Mouse (Mus musculus) forebrain, embryonic 10.5 days (tissue): ENCODE measurements around the gene Tmem213. TPM values are rescaled to one million over a fixed set of nuclear protein-coding genes. Genes with fewer than 3 reads are reported as not detected.

Source experiments
- DNase-seq: peaks from one replicate; pipeline ENCODE4 v3.0.0-alpha.2; 2017; ENCODE audit warnings: low spot score; ENCODE audit errors: extremely low spot score
- H3K27ac ChIP-seq: fragments of 300-500 bp; sonication (generic); 2 replicates; pipeline ENCODE4 v1.5.1; 2016; ENCODE audit warnings: mild to moderate bottlenecking
- H3K27me3 ChIP-seq: fragments of 300-500 bp; sonication (generic); 2 replicates; pipeline ENCODE4 v1.6.1; 2016; ENCODE audit warnings: mild to moderate bottlenecking; ENCODE audit not compliant: poor library complexity, severe bottlenecking
- H3K36me3 ChIP-seq: fragments of 300-500 bp; sonication (generic); replicated peaks from 2 replicates; pipeline ENCODE4 v1.6.1; 2016; ENCODE audit warnings: mild to moderate bottlenecking, moderate library complexity
- H3K4me1 ChIP-seq: fragments of 300-500 bp; sonication (generic); 2 replicates; pipeline ENCODE4 v1.6.1; 2016
- H3K4me3 ChIP-seq: fragments of 300-500 bp; sonication (generic); 2 replicates; pipeline ENCODE4 v1.5.1; 2016; ENCODE audit warnings: mild to moderate bottlenecking, moderate library complexity
- H3K9me3 ChIP-seq: fragments of 300-500 bp; sonication (generic); 2 replicates; pipeline ENCODE4 v1.6.1; 2016; ENCODE audit warnings: mild to moderate bottlenecking, moderate library complexity
- whole genome bisulfite sequencing: fragments of 180-500 bp; shearing (Covaris S2); methylation state at CpG from one replicate; pipeline ENCODE4 v1.1.7; 2016; 5-methylcytosine and 5-hydroxymethylcytosine counted together
- polyA plus RNA-seq: library from polyadenylated mRNA; unstranded; fragments of >200 nt; fragmentation: Nextera tagmentation; extraction: Ambion mirVana; gene quantifications from 2 replicates; pipeline ENCODE4 v1.2.1, GENCODE M21; 2016

The Tmem213 gene
- polyA plus RNA-seq, 1 experiment from 2014 or later, result not detected

DNA sequence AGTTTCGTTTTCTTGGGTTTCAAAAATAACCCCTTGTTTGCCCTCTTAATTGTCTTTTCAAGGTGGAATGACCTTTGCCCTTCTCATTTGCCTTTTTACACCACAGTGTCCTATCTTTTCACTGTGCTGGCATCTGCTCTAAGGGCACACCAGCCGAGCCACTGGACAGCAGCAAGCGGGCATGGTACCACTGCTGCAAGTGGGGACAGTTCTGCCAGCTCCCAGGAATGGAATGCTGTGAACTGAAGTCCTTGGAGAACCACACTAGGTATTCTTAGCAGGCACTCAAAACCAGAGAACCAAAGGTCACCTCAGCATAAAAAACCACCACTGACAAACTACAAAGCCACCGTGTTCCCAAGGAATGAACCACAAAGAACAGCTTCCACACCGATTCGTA lies 13.7 kb downstream of the Tmem213 start:
- Histone ChIP-seq H3K4me1 (peaks cover 13% of the 10 kb centered on the region), H3K27ac (no peak overlapping the region), H3K4me3 (no peak overlapping the region), H3K36me3 (peaks cover 35% of the 10 kb centered on the region), H3K27me3 (no peaks in the 10 kb centered on the region), H3K9me3 (no peaks in the 10 kb centered on the region)
- no peak for DNase-seq
- 76% methylated on average over 6 of the region's 6 CpGs for WGBS

DNA sequence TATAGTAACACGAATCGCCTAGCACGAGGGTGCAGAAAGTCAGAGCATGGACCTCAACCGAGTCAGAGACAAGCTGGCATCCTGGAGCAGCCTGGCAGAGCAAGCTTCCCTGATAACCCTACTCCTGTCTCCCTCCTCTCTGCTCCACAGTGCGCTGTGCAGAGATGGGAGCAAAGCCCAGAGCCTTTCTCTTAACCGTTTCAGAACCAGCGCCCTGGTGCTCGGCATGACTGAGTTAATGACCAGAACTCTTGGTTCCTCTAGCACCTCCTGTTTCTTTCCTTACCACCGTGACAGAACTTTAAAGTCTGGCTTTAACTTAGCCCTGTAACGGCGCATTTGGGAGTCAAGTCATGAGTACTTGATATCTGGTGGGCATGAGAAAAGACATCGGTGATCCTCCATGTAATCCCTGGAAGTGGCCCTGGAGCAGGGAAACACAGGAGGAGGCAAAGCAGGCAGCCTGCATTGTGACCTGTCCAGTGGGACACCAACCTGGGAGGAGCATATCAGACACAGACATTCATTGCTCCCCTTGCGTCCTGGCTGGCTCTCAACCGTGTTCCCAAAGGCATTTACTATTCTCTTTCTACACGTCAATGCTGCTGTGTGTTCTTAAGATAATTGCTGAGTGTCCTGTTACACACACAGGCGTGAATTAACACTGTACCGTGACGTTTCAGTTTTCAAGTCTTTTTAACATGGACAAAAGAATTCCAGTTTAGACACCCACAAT lies 14.6 kb downstream of the Tmem213 start:
- 82% methylated on average over 18 of the region's 18 CpGs for WGBS
- H3K27me3 ChIP-seq, result no peaks in the 10 kb centered on the region
- no peak overlapping the region for H3K27ac ChIP-seq
- peaks cover 43% of the 10 kb centered on the region for H3K36me3 ChIP-seq
- peaks cover 13% of the 10 kb centered on the region for H3K4me1 ChIP-seq
- H3K4me3 ChIP-seq, result no peak overlapping the region
- no peak for DNase-seq
- no peaks in the 10 kb centered on the region for H3K9me3 ChIP-seq

DNA sequence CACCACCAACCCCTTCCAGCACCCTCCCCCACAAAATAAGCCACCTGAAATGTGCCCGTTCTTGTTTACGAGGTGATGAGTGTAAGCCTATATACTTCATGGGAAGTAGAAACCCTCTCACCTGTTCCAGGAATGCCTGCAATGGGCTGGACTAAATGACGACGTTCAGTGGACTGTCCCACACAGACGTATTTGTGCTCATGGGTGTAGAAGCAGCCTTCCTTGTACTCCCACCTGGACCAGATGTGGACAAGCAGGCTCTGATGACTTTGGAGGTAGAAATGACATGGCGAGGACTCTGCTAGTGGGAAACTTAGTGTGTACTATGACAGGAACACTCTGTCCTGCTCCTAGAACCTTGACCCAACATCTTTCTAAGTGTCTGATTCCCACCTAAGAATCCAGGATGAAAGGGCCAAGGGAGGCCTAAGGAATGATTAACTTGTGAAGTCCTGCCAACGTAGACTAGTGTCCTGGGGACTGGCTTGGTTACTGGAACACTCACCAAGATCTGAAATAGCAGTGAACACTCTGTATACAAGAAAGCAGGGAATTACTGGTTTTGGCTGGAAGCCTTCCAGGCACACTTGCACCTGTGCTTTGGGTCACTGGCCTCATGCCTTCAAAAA lies 15.3 kb downstream of the Tmem213 start, which contains the start of gene Atp6v0a4:
Atp6v0a4 (minus strand) TSS at position 380 of the 629 bp plus-strand sequence.
- Histone ChIP-seq H3K27me3 (no peaks in the 10 kb centered on the region), H3K27ac (no peak within 1 kb of the TSS), H3K9me3 (no peaks in the 10 kb centered on the region), H3K4me1 (peaks cover 13% of the 10 kb centered on the region), H3K4me3 (no peak within 1 kb of the TSS), H3K36me3 (peaks cover 47% of the 10 kb centered on the region)
- WGBS, result 87% methylated on average over 7 of the region's 7 CpGs
- DNase-seq, result no peak

DNA sequence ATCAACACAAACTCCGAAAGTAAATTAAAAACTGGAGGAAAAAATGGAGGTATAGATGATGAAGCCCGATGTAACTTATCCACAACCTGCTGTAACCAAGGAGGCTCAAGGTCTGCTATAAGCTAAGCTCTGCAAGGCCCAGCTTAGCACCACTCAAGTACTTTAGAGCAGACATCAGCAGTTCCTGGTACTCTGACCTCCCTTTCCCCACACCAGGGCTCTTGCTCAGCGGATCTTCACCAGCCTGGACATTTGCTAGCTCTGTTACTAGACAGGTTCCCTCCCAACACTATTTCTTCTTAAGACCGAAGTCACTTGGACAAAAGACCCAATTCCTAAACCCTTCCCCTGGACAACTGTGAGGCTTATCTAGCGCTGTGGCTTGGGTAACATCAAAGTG lies 15.8 kb downstream of the Tmem213 start:
- 93% methylated on average over 5 of the region's 5 CpGs for WGBS

DNA sequence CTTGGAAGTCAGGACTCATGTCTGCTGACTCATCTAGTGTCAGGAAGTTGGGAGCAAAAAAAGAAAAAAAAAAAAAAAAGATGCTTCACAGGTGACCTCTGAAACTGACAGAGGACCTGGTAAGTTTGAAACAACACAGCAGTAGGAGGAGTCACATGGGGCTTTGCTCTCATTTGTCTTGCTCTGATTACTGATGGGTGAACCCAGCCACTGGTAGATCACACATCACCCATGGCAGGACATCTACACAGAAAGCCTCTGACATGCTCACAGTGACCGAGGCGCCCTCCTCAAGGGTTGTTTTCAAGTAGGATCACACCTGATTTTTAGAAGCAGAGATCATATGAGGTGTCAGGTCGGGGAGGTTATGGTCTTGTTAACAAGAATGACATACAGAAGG lies 16.4 kb downstream of the Tmem213 start:
- no peak overlapping the region for H3K4me3 ChIP-seq
- H3K36me3 ChIP-seq, result peaks cover 59% of the 10 kb centered on the region
- peaks cover 13% of the 10 kb centered on the region for H3K4me1 ChIP-seq
- H3K9me3 ChIP-seq, result no peaks in the 10 kb centered on the region
- H3K27me3 ChIP-seq, result no peaks in the 10 kb centered on the region
- DNase-seq, result no peak
- WGBS, result 97% methylated on average over 3 of the region's 3 CpGs
- no peak overlapping the region for H3K27ac ChIP-seq

More for the DNA sequence above, 15.8 kb downstream of the Tmem213 start:
- no peaks in the 10 kb centered on the region for H3K9me3 ChIP-seq
- peaks cover 13% of the 10 kb centered on the region for H3K4me1 ChIP-seq
- H3K27me3 ChIP-seq, result no peaks in the 10 kb centered on the region
- peaks cover 53% of the 10 kb centered on the region for H3K36me3 ChIP-seq
- no peak overlapping the region for H3K27ac ChIP-seq
- no peak for DNase-seq
- H3K4me3 ChIP-seq, result no peak overlapping the region

DNA sequence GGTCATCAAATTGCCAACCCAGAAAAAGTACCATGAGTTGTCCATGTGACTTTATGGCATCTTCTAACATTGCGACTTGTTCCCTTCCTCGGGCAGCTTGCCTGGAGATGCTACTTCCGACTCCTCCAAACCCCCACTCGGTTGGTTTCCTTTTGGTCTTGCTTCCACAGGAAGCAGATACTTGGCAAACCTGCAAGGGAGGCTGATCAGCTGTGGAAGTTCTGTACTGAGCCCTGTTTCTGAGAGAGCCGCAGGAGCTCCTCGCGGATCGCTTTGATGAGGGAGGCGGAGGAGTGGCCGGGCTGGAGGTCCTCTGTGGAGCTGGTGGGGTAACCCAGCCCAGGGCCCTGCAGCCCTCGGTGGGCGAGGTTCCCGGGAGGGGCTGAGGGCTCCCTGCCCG lies 19.1 kb downstream of the Tmem213 start:
- H3K9me3 ChIP-seq, result no peaks in the 10 kb centered on the region
- 91% methylated on average over 14 of the region's 14 CpGs for WGBS
- no peaks in the 10 kb centered on the region for H3K27me3 ChIP-seq
- H3K36me3 ChIP-seq, result peaks cover 75% of the 10 kb centered on the region
- DNase-seq, result no peak
- H3K4me1 ChIP-seq, result peaks cover 6% of the 10 kb centered on the region; the same call in 1 of the 2 replicates
- no peak overlapping the region for H3K27ac ChIP-seq
- no peak overlapping the region for H3K4me3 ChIP-seq

DNA sequence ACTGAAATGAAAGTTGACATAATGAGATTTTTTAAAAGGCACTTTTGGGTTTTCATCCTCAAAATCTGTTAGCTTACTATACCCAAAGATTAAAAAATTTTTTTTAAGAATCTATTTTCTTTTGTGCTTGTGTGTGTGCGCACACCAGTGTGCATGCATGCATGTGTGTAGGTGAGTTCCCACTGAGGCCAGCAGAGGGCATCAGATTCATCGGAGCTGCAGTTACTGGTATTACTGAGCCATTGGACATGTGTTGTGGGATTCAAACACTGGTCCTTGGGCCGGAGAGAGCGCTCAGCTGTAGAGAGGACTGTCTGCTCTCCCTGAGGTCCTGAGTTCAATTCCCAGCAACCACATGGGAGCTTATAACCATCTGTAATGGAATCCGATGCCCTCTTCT lies 20.8 kb downstream of the Tmem213 start:
- Histone ChIP-seq H3K4me1 (no peaks in the 10 kb centered on the region), H3K36me3 (peaks cover 74% of the 10 kb centered on the region), H3K27ac (no peak overlapping the region), H3K9me3 (no peaks in the 10 kb centered on the region), H3K27me3 (no peaks in the 10 kb centered on the region), H3K4me3 (no peak overlapping the region)
- WGBS, result 97% methylated on average over 5 of the region's 5 CpGs
- no peak for DNase-seq

DNA sequence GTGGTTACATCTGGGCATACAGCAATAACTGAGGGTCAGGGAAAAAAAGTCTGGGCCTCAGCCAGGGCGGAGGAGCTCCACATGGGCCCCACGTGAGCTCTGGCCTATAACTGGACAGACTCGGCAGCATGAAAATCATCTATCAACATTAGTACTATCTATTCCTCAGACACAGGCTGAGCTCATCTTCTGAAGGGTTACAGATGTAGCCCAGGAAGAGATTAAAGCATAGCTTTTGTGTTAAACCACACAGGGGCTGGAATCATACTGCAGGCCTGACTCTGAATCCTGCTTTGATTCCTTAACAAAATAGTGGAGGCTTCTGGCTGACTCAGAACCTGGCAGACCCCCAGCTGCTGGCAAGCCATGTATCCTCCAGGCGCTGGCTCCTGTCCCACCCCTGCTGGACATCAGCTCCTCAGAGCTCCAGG lies 22.8 kb downstream of the Tmem213 start:
- 95% methylated on average over 4 of the region's 4 CpGs for WGBS
- H3K4me3 ChIP-seq, result no peak overlapping the region
- H3K36me3 ChIP-seq, result peaks cover 74% of the 10 kb centered on the region
- no peak for DNase-seq
- H3K4me1 ChIP-seq, result no peaks in the 10 kb centered on the region
- H3K9me3 ChIP-seq, result no peaks in the 10 kb centered on the region
- H3K27me3 ChIP-seq, result no peaks in the 10 kb centered on the region
- no peak overlapping the region for H3K27ac ChIP-seq

DNA sequence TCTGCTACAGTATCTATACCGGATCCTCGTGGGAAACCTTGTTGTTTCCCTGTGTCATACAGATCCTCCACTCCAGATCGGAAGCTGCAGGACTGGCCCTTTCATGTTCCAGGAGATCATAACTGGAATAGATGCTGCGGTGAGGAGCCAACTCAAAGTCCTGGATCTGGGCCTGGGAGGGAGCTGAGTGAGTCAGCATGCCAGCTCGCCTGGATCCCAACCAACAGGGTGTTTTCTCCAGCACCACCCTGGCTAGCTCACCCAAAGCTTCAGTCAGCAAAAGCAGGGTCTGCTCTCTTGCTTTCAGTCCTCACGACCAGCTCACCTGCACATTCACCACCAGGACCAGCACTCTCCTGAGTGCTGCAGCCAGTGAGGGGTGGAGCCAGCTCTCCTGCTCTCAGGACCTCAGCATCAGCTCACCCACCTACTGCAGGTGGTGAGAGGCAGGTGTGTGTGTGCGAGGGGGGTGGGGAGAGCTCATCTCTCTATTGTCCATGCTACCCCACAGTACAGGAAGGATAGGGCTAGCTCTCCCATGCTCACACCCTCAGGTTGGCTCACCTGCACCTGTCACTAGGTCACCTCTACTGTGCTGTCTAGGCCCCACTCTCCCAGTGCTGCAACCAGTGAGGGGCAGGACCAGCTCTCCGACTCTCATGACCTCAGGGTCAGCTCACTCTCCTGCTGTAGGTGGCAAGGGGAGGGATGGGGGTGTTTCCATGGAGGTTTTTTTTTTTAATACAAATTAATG lies 25.9 kb downstream of the Tmem213 start:
- H3K36me3 ChIP-seq, result peaks cover 67% of the 10 kb centered on the region
- H3K27me3 ChIP-seq, result no peaks in the 10 kb centered on the region
- H3K9me3 ChIP-seq, result no peaks in the 10 kb centered on the region
- no peaks in the 10 kb centered on the region for H3K4me1 ChIP-seq
- no peak overlapping the region for H3K4me3 ChIP-seq
- 86% methylated on average over 8 of the region's 8 CpGs for WGBS
- no peak overlapping the region for H3K27ac ChIP-seq
- no peak for DNase-seq

DNA sequence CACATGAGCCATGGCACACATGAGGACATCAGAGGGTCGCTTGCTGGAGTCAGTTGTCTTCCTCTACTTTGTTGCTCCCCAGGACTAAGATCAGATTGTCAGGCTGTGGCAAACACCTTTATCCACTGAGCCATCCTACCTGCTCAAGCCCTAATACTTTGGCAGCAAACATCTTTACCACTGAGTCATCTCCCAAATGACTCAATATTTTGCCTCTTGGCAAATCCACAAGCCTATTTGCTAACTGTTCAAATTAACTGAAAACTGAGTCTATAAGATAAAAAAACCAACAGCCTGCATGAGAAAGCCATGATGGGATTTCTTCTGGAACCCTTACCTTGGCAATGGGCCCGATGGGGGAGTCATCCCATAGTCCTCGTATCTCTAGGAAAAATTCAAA lies 30.0 kb downstream of the Tmem213 start:
- DNase-seq, result no peak
- Histone ChIP-seq H3K36me3 (peaks cover 68% of the 10 kb centered on the region), H3K9me3 (no peaks in the 10 kb centered on the region), H3K4me1 (no peaks in the 10 kb centered on the region), H3K27ac (no peak overlapping the region), H3K4me3 (no peak overlapping the region), H3K27me3 (no peaks in the 10 kb centered on the region)
- 88% methylated on average over 3 of the region's 3 CpGs for WGBS

DNA sequence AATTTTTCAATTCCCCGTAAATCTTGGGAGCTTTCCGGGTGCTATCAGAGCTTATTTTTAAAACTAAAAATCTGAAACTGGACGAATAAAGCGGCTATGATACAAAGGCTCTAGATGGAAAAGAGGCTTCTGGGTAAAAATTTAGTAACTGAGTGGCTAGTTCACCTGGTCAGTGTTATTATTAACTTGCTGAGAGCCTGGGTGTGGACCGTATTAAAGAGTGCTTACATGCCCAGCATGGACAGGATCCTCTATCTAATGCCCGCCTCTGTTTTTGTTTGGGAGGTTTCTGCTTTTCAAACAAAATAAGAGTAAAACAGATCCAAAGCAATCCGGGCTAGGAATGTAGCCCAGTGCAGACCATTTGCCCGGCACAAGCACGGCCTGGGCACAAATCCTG lies 31.3 kb downstream of the Tmem213 start:
- no peak overlapping the region for H3K4me3 ChIP-seq
- no peak for DNase-seq
- H3K4me1 ChIP-seq, result no peaks in the 10 kb centered on the region; the same call in 1 of the 2 replicates
- no peaks in the 10 kb centered on the region for H3K9me3 ChIP-seq
- WGBS, result 93% methylated on average over 9 of the region's 9 CpGs
- no peaks in the 10 kb centered on the region for H3K27me3 ChIP-seq
- H3K36me3 ChIP-seq, result peaks cover 67% of the 10 kb centered on the region
- H3K27ac ChIP-seq, result no peak overlapping the region

DNA sequence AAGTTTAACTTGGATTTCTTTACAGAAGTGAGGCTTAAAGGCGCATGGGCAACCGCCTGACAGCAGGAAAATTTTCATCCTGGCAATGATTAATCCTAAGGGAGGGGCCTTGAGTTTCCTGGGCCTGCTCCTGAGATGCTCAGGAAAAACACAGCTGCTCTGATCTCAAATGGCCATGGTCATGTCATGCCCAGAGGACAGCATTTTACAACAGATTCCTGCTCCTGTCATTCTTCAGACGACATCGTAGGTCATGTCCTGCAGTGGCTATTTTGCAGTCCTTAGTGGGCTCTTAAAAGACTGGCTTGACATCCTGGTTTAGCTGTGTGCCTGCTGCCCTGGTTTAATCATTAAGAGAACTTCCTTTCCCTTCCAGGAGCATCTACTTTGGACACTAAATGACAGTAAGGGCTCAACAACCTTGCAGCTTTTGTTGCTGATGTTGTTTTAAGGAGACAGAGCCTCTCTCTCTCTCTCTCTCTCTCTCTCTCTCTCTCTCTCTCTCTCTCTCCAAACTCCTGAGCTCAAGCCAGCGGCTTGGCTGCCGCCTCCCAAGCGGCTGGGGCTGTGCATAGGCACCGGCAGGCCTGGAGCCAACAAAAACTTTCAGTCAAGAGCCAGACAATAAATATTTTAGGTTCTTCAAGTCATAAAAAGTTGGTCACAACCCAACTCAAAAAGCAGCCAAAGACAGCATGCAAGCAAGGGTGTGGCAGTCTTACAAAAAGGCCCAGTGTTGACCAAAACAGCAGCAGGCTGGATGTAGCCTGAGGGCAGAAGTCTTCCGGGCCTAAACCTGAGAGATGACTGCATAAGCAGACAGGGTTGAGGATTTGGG lies 35.3 kb downstream of the Tmem213 start:
- 78% methylated on average over 9 of the region's 9 CpGs for WGBS
- Histone ChIP-seq H3K4me3 (no peak overlapping the region), H3K27me3 (no peaks in the 10 kb centered on the region), H3K4me1 (peaks cover under 1% of the 10 kb centered on the region; the same call in 1 of the 2 replicates), H3K9me3 (no peaks in the 10 kb centered on the region), H3K36me3 (peaks cover 74% of the 10 kb centered on the region), H3K27ac (no peak overlapping the region)
- no peak for DNase-seq
